Mouse (Mus musculus) layer of hippocampus, adult 9-10 months (tissue): Measurements from ENCODE around the gene Gm10799.
"Not testable (repeated sequence)": the region's sequence is repeated elsewhere in the genome, so short reads cannot be mapped to it uniquely, and the experiment has no call there.

Experiments
- DNase-seq: peaks from one replicate; pipeline ENCODE4 v3.0.0; 2022; ENCODE audit warnings: low spot score

Gene Gm10799

DNA sequence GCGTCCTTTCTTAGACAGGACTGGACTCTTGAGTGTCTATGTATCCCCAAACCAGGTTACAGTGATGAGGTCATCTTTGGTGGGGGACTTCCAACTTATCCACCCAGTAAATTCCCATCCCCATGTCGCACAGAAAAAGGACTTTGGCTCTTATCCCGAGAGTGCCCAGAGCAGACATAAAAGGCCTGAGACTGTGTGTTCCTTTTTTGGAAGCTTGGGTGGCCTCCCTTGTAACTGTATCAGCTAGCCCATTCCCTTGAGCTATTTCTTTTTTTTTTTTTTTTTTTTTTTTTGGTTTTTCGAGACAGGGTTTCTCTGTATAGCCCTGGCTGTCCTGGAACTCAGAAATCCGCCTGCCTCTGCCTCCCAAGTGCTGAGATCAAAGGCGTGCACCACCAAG, 2.8 kb downstream of the Gm10799 start, which contains the start of gene Gm10912:
Gene Gm10912, plus strand, starts transcription at position 301 of the 400 bp plus-strand sequence.
- not testable (repeated sequence) for DNase-seq

DNA sequence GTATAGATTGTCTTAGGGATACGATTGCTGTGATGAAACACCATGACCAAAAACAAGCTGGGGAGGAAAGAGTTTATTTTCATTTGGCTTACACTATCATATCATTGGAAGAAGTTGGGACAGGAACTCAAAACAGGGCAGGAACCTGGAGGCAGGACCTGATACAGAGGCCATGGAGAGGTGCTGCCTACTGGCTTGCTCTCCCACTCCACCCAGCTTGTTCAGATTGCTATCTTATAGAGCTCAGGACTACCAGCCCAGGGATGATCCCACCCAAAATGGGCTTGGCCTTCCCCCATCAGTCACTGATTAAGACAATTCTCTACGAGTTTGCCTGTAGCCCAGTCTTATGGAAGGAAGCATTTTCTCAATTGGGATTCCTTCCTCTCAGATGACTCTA, 4.2 kb downstream of the Gm10799 start:
- DNase-seq, result no peak

DNA sequence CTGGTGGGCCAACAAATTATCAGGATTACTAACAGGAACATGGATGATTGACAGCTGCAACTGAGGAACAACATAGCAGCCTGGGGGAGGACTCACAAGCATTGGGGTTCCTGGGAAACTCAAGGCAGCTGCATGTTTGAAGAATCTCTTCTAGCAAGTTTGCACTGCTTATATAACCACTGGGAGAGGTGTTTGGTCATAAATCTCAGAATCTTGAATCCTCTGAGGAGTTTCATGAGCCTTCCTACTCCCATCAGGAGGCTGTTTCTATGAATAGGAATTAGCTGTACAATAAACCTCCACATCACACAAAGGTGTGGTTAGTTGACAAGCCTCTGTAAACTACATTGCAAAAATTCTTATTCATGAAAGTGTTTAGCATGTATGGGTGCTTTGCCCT, 5.7 kb downstream of the Gm10799 start:
- no peak for DNase-seq

DNA sequence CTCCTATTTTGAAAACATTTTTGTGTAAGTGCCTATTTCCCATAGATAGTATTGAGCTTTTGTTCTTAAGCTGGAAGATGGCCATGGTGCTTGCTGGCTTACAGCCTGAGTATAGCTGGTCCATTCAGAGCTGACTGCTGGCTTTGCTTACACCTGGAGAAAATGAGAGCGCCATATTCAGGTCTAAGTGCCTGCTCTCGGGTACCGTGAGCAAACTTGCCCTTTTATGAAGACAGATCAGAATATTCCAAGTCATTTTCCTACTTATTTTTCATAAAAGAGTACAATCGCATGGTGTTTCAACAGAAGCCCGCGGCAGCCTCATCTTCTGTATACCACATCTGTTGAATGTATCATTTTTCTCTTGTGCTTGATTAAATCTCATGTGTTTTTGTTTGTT, 7.4 kb downstream of the Gm10799 start:
- DNase-seq, result no peak

DNA sequence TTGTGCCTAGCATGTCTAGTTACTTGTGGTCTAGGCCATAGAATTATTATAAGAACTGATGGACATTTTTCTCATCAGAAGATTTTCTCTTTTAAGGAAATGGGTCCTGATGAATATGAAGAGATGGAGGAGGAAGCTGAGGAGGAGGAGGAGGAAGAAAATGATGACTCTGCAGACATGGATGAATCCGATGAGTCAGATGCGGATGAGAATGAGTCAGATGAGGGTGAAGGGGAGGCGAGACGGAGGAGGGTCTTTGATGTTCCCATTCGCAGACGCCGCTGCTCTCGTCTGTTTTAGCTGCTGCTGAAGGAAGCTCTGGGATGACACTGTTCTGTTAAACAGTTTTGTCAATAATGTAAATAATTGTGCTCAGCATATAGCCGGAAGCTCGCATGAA, 8.6 kb downstream of the Gm10799 start:
- no peak for DNase-seq

DNA sequence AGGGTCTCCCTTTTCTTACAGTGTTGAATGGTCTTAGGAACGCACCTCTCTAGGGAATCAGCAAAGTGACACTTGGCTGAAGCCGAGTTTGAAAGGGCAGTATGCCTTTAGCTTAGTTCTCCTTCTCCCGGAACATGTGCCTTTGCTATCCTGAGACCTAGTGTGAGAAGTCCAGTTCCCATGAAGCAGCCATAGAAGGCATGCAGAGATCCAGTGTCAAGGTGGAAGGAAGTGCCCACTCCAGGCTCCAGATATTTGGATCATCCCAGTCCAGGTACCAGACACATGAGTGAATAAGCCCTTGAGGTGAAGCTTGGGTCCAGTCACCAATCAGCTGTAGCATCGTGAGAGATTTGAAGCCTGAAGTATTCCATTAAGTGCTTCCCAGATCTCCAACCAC, 9.4 kb downstream of the Gm10799 start:
- DNase-seq, result no peak

DNA sequence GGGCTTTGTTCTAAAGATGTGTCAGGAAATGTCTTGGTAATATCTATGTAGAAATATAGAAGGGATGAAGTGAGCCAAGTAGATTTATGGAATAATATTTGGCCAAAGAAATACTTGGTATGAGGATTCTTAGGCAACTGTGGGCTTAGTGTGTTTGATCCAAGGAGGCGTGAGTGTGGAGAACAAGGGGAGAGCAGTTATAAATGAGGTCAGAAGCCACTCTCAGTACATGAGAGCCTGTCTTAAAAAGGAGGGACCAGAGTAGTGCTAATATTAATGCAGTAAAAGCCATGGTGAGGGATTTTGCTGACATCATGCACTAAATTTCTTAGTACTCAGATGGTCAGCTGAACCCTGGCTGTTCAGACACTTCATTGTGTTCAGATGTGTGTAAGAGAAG, 10.0 kb downstream of the Gm10799 start:
- no peak for DNase-seq

DNA sequence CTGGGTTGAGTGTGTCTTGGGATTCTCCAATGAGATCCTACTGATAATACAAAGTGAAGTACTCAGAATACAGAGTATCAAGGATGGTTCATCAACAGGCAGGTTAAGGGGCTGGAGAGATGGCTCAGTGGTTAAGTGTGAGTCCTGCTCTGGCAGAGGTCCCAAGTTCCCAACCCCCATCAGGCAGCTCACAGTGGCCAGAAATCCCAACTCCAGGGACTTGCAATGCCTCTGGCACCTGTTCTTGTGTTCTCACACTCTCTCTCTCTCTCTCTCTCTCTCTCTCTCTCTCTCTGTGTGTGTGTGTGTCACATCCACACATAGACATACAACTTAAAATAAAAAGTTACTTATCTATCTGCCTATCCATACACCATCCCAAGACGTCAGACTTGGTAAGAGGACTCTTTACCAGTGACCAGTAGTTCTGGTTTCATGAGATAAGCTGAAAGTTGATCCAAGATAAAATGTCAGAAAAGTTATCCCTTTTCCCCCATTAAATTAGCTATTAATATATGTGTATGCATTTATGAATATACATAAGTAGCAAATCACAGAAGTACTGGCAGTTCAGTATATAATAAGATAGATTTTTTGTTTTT, 23.8 kb downstream of the Gm10799 start:
- DNase-seq, result no peak

DNA sequence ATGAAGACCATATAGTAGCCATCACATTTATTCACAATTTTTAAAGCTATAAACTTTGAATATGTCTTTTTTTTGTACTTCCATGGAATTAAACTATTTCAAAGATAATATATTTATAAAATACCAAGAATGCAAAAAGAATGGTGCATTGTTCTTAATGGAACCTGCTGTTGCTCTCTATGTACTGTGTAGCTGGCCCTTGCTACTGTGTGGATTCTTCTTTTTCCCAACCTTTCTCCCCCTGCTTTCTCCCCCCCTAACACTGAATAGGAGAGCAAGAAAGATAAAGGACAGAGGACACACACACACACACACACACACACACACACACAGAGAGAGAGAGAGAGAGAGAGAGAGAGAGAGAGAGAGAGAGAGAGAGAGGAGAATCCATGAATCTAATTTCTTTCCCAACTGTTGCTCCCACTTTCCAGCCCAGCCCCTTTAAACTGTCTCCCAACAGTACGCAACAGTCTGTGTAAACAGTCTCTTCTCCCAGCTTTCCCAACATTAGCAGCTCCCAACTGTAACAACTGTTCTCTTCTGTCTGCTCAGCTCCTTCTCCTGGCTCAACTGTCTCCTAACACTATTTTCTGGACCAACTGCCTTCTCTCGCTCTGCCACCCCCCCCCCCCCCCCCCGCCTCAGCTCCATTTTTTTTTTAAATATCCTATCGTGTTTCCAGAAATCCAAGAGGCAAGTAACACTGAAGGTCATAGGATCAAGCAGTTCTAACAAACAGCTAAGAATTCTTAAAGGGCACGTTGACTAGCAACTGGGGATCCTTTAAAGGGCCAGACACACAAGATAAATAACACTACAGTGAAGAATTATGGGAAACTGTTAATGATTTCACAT, 24.5 kb downstream of the Gm10799 start:
- no peak for DNase-seq

DNA sequence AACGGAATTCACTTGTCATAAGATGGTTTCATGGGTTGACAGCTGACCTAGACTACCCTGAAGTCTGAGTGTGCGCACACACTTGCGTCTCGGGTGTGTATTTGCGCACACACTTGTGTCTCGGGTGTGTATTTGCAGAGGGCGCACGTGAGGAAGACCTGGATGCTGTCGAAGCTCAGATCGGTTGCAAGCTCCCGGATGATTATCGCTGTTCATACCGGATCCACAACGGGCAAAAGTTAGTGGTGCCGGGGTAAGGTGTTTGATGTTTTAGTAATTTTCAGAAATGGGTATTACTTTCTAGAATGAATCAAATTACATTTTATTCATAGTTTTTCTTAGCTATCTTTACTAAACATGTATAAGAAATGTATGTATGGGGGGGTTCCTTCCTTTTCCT, 25.6 kb downstream of the Gm10799 start:
- DNase-seq, result no peak

DNA sequence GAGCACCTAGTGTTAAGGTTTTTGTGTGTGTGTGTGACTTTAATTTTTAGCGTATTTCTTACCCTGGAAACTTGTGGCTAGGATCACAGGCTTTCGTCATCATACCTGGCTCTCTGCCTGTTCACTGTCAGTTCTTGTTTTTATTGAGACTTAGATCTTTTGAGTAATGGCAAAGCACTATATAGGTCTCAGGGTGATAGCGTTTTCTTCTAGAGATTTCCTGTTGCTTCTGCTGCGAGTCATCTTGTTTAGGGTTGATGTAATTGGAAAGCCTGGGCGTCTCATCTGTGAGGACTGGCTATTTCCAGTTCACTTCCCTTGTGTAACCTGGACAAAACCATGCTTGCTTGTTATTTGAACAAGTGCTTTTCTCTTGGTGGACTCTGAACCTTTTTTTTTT, 26.7 kb downstream of the Gm10799 start:
- no peak for DNase-seq

DNA sequence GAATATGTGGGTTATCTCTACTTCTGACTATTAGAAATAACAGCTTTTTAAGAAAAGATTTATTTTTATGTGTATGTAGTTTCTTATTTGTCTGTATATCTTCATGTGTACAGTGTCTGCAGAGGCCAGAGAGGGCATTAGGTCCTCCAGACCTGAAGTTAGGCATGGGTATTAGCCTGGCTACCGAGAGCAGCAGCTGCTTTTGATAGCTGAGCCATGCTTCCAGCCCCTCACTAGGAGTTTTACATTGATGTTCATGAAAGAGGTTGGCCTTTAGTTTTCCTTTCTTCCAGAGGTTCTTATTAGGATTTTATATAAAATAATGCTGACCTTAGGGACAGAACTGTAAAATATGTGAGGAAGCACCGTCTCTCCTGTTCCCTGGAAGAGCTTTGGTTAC, 30.1 kb downstream of the Gm10799 start:
- DNase-seq, result no peak

DNA sequence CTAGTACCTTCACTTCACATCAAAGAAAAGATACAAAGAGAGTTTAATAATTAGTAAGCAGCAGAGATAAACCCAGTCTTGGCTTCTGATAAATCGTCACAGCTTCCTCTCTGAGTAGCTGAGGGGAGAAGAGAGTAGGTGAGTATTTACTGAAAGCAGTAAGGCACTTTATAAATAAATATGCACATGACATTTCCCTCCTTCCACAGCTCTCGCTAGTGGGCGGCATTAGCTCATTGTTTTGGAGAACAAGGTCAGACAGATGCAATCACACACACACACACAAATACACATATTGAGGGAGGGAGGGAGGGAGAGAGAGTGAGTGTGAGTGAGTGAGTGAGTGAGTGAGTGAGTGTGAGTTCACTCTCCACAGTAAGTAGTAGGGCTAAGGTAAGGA, 32.0 kb downstream of the Gm10799 start:
- DNase-seq, result no peak

DNA sequence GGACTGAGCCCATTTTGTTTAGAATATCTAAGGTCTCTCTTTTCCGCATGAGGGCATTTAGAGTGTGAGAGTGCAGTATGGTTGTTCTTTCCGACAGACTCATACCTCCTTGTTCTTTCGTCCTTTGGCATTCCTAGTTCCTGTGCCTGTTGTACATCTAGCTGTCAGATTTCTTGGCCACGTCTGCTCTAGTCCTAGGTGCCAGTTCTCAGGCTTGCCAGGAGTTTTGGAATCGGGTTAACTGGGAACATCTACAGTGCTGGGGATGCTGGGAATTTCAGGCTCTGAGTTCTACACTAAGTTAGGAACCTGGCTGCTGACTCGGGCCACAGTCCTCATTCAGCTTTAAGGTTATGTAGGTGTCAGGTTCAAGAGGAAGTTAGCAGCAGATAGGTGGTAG, 32.8 kb downstream of the Gm10799 start:
- DNase-seq, result no peak

DNA sequence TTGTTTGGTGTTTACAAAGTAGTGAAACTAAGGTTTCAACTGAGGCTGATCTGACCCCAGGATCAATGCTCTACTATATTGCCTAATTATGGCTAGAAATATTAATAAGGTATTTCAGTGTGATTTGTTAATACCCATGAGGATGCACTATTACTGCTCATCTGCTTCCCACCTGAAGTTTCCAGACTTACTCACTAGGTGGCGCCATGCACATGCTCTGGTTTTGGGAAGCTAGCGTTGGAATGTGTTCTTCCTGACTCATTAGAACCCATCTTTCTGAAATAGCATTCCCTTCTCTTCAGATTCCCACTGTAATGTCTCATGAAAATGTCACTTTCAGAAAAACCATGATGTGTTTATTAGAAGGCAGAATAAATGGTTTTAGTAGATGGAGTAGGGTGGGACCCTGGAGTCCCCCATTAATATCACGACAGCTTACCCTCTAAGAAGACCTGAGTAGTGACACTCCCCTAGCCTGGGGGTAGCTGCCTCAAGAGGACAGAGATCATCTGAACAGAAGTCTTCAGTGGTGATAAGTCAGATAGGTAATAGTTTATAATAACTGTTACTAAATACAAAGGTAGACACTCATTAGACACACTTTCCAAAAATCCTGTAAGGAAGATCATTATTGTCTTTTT, 33.4 kb downstream of the Gm10799 start:
- DNase-seq, result peak; percentile 76

DNA sequence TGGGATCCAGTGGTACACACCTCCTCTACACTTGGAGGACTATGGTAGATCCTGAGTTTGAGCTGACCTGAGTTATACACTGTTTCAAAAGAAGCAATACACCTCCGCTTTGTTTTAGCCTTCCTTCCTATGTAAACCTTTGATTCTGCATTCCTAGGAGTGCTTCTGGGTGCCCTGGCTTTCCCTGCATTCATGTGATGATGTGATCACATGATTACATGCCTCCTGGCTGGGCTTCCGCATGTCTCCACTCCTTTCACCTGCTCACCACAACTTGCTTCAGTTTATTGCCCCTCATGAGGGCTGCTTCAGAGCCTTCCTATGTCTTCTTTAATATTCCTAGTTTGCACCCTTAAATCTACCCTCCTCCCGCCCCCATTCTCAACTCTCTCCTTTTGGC, 36.3 kb downstream of the Gm10799 start:
- DNase-seq, result no peak

DNA sequence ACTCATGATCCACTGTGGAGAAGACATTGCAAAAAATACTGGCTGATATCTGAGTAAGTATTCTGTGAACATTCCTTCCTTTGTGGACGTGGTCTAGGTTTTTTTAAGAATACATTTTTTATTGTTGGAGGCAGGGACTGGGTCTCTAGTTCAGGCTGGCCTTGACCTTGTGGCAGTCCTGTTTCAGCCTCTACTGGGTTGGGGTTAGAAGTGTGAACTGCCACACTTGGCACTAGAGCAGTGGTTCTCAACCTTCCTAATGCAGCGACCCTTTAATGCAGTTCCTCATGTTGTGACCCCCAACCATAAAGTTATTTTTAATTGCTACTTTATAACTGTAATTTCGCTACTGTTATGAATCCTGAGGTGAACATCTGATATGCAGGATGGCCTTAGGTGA, 38.0 kb downstream of the Gm10799 start:
- no peak for DNase-seq

DNA sequence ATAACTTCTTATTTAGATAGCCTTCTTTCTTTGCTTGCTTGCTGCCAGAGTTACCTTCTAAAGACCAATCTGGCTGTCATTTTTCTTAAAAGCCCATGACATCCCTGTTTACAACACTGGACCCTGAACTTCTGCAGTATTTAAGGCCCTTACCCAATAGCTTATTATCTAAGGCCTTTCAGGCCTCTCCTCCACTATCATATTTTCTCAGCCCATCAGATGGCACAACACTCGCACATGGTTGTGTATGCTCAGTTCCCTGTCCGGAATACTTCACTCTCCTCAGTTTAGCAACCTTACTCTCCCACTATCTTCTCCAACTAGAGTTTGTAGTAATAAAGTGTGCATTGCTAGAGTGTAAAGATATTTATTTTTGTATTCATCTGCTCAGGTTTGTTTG, 39.3 kb downstream of the Gm10799 start:
- no peak for DNase-seq

DNA sequence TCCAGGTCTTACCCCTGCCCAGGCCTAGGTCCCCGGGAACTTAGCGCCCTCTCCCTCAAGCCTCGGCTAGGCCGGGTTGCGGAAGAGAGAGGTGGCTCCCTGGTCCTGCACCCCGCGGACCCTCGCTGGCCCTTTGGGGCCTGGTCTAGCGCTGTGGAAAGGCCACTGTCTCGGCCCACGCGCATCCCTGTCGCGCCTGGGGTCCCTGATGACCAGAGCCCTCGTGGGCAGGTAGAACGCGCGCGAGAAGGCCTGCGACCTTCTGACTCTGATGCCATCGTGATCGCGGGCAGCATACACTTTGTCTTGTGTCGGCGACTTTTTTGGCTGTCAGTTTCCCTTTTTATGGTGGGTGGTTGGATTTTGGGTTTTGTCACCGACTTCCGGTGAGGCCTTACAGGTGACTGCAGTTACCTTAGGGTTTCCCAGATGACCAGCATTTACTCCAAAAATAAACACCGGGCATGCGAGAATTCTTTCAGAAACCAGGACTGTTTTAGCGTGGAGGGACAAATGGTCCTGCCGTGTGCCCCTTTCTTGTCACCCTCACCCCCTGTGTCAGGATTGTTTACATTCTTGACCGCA, 40.1 kb downstream of the Gm10799 start, which contains the start of gene 4931422A03Rik:
Gene 4931422A03Rik, minus strand, starts transcription at position 223 of the 585 bp plus-strand sequence.
- no peak for DNase-seq

DNA sequence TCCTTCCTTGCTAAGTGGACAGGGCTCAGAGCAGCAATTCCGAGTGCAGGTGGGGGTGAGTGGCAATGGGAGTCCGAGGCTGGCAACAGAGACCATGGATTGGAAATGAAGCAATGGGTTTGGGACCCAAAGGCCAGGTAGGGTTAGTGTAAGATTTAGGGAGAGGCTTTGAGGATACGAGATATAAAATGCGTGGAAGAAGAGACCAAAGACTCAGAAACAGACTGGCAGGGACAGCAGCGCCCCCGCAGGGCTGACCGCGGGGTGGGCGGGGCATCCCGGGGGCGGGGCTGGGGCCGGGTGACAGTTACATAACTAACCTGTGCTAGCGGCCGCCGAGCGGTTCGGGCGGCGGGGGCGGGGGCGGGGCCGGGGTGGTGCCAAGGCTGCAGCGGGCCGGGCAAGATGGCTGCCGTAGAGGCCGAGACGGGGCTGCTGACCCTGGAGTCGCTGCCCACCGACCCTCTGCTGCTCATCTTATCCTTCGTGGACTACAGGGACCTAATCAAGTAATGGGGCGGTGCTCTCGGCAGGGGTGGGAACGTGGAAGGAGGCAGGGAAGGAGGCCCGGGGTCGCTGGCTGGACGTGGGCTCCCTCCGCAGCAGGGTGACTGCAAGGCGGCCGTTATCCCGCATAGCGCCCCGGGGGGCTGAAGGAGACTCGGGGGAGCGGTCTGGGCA, 40.8 kb downstream of the Gm10799 start, which contains the start of gene Fbxo3:
Gene Fbxo3, plus strand, starts transcription at position 264 of the 681 bp plus-strand sequence.
- peak; percentile 65 for DNase-seq

DNA sequence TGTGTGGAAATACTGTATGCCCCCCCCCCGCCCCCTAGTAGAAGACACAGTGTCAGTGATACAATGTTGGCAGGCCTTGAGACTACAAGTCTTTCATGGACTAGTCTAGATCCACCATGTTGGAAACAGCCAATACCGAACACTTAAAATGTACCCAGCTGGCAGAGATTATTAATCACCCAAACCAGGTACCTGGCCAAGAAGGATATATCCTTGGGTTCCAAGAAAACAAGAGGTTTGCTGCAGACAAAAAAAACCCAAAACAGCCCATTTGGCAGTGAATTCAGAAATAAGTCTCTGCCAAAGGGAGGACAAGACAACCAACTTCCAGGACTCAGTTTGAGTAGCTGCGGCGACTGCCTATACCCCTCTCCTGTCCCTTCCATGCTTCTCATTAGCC, 43.7 kb downstream of the Gm10799 start:
- no peak for DNase-seq

DNA sequence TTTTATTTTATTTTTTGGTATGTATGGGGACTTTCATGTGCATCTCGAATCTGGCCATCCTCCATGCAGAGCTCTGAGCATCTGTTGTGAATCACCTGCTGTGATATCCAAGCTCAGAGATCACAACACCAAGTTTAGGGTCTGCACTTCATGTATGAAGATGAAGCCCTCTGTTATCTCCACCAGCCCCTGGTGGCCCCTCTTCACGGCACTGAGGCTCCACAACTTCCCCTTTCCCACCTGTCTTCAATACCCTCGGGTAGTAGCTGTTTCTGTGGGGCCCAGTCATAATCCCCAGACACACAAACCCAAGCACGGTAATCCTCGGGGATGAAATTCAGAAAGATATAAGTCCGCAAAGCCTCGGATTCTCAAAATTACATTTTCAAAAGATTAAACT, 45.3 kb downstream of the Gm10799 start:
- DNase-seq, result no peak
